Mouse (Mus musculus): ENCODE measurements around the gene Mylpf.

GRCm38 (mm10) chr7:127233368-127233749 lies 24.7 kb downstream of the Mylpf start:
- TF ChIP-seq CTCF (conservative IDR thresholded peaks at IDR 0.05; ENCODE audit: low read length), result no peak
- no peak for TF ChIP-seq NANOG (IDR thresholded peaks at IDR 0.05; ENCODE audit: borderline replicate concordance, low read length)
- TF ChIP-seq POU5F1 (IDR thresholded peaks at IDR 0.05; ENCODE audit: borderline replicate concordance, low read length), result no peak
